Mouse (Mus musculus) limb, embryonic 13.5 days (tissue): ENCODE measurements around the gene Gmeb1. TPM values are rescaled to one million over a fixed set of nuclear protein-coding genes. Genes with fewer than 3 reads are reported as not detected.

Experiments
- ATAC-seq: fragments of 200-750 bp; cut with Nextera tagmentation; 2 replicates; pipeline ENCODE4 v1.8.0; 2017; ENCODE audit warnings: low read depth, moderate number of reproducible peaks, moderate TSS enrichment; ENCODE audit not compliant: low FRiP score
- H3K27ac ChIP-seq: fragments of 300-500 bp; sonication (generic); 2 replicates; pipeline ENCODE4 v1.5.1; 2015; ENCODE audit warnings: inconsistent platforms, mild to moderate bottlenecking, moderate library complexity
- H3K27me3 ChIP-seq: fragments of 300-500 bp; sonication (generic); 2 replicates; pipeline ENCODE4 v1.6.1; 2015; ENCODE audit warnings: mild to moderate bottlenecking, inconsistent platforms
- H3K36me3 ChIP-seq: fragments of 300-500 bp; sonication (generic); 2 replicates; pipeline ENCODE4 v1.6.1; 2015; ENCODE audit warnings: inconsistent platforms, mild to moderate bottlenecking, moderate library complexity
- H3K4me1 ChIP-seq: fragments of 300-500 bp; sonication (generic); 2 replicates; pipeline ENCODE4 v1.6.1; 2015; ENCODE audit warnings: inconsistent platforms
- H3K4me2 ChIP-seq: fragments of 300-500 bp; sonication (generic); replicated peaks from 2 replicates; pipeline ENCODE4 v1.6.1; 2015; ENCODE audit warnings: inconsistent platforms, mild to moderate bottlenecking, moderate library complexity
- H3K4me3 ChIP-seq: fragments of 300-500 bp; sonication (generic); 2 replicates; pipeline ENCODE4 v1.5.1; 2015; ENCODE audit warnings: moderate library complexity, mild to moderate bottlenecking, inconsistent platforms
- H3K9ac ChIP-seq: fragments of 300-500 bp; sonication (generic); 2 replicates; pipeline ENCODE4 v1.6.1; 2015; ENCODE audit warnings: mild to moderate bottlenecking, inconsistent platforms
- H3K9me3 ChIP-seq: fragments of 300-500 bp; sonication (generic); 2 replicates; pipeline ENCODE4 v1.6.1; 2016; ENCODE audit warnings: inconsistent platforms
- WGBS: fragments of 180-500 bp; shearing (Covaris S2); methylation state at CpG from one replicate; pipeline ENCODE4 v1.1.7; 2015; 5-methylcytosine and 5-hydroxymethylcytosine counted together
- polyA plus RNA-seq: library from polyadenylated mRNA; unstranded; fragments of >200 nt; fragmentation: Nextera tagmentation; extraction: Ambion mirVana; gene quantifications from 2 replicates; pipeline ENCODE4 v1.2.1, GENCODE M21; 2015

The Gmeb1 gene
- polyA plus RNA-seq, 1 experiment from 2014 or later, result 42.1 TPM

GRCm38 (mm10) chr4:132211091-132211942, 50.1 kb downstream of the Gmeb1 start:
- Histone ChIP-seq H3K4me2 (peak overlapping the region; percentile 93), H3K27me3 (no peaks in the 10 kb centered on the region), H3K4me3 (peak overlapping the region; percentile 72), H3K27ac (peak overlapping the region; percentile 94), H3K9ac (peak overlapping the region; percentile 99), H3K4me1 (peaks cover 26% of the 10 kb centered on the region), H3K9me3 (no peaks in the 10 kb centered on the region), H3K36me3 (peaks cover 30% of the 10 kb centered on the region)
- peak; percentile 77 for ATAC-seq
- WGBS, result under 1% methylated on average over 85 of the region's 89 CpGs

DNA sequence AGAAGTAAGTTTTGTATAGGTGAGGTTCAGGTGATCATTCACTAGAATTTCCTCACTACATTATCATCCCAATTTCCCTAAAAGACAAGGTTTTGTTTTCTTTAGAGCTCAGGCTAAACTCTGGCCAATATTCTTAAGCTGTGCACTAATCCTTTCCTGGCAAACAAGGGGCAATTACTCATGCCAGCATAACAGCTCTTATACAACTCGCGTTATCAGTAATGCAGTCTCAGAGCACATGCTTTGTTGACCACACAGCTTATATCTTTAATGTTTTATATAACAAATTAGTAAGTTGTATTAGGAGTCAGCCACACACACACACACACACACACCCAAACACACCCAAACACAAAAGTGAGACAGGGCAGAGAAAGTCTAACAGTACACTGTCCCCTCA, 51.1 kb downstream of the Gmeb1 start:
- ATAC-seq, result no peak
- no peaks in the 10 kb centered on the region for H3K27me3 ChIP-seq
- no peaks in the 10 kb centered on the region for H3K9me3 ChIP-seq
- no peak overlapping the region for H3K27ac ChIP-seq
- H3K4me3 ChIP-seq, result peak overlapping the region; percentile 72
- peak overlapping the region; percentile 93 for H3K4me2 ChIP-seq
- WGBS, result 57% methylated on average over 2 of the region's 2 CpGs
- peaks cover 39% of the 10 kb centered on the region for H3K36me3 ChIP-seq
- peak overlapping the region; percentile 99 for H3K9ac ChIP-seq
- H3K4me1 ChIP-seq, result peaks cover 26% of the 10 kb centered on the region

DNA sequence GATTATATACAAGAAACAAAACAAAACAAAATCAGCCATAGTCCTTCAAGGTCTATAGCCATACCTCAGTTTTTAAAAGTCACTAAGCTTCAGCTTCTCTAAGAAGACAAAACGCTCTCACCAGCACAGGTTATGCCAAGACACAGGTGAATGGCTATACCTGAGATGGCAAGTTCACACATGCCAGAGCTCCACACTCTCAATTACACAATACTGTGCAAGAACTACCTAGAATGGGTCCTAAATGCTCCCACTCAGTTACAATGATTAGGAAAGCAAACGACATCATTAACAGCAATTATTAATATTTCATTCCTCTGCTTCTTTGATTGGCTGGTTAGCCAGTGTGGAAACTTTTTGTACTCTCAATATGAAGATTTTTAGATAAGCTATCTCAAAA, 52.1 kb downstream of the Gmeb1 start:
- Histone ChIP-seq H3K36me3 (peaks cover 50% of the 10 kb centered on the region), H3K9ac (no peak overlapping the region), H3K27me3 (no peaks in the 10 kb centered on the region), H3K4me3 (peak overlapping the region; percentile 2; the same call in 1 of the 2 replicates), H3K4me2 (peak overlapping the region; percentile 3; the same call in 1 of the 2 replicates), H3K27ac (no peak overlapping the region), H3K4me1 (peaks cover 26% of the 10 kb centered on the region), H3K9me3 (no peaks in the 10 kb centered on the region)
- WGBS, result 87% methylated on average over 2 of the region's 2 CpGs
- no peak for ATAC-seq

- Histone ChIP-seq H3K9me3 (no peaks in the 10 kb centered on the region), H3K36me3 (peaks cover 70% of the 10 kb centered on the region), H3K27me3 (no peaks in the 10 kb centered on the region), H3K4me3 (no peak overlapping the region), H3K9ac (no peak overlapping the region), H3K4me2 (no peak overlapping the region), H3K4me1 (peaks cover 26% of the 10 kb centered on the region), H3K27ac (no peak overlapping the region)
- ATAC-seq, result no peak
- WGBS, result 90% methylated on average over 4 of the region's 4 CpGs
Measured at GRCm38 (mm10) chr4:132207280-132207679, 54.1 kb downstream of the Gmeb1 start.

GRCm38 (mm10) chr4:132198771-132199170, 62.6 kb downstream of the Gmeb1 start:
- no peak overlapping the region for H3K9ac ChIP-seq
- H3K4me2 ChIP-seq, result no peak overlapping the region
- H3K27me3 ChIP-seq, result no peaks in the 10 kb centered on the region
- ATAC-seq, result no peak
- no peaks in the 10 kb centered on the region for H3K9me3 ChIP-seq
- no peak overlapping the region for H3K4me3 ChIP-seq
- H3K36me3 ChIP-seq, result peaks cover 77% of the 10 kb centered on the region
- H3K27ac ChIP-seq, result no peak overlapping the region
- peaks cover 30% of the 10 kb centered on the region for H3K4me1 ChIP-seq

DNA sequence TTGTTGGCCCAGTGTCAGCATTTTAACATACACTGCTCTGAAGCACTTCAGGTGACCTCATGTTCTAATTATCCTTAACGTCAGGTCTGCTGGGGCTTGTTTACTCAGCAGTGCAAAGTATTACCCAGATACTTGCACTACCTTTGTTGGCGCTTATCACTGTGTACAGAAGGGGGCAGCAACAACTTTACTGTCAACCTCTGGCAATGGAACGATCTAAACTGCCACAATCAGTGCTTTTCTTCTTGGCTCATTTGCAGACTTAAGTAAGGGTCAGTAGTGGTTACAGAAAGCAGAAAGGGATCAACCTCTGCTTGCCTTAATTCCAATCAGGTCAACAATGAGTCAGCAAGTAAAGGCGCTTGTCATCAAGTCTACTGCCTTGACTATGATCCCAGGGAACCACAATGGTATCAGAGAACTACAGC, 63.1 kb downstream of the Gmeb1 start:
- no peak overlapping the region for H3K4me2 ChIP-seq
- H3K9ac ChIP-seq, result no peak overlapping the region
- no peak overlapping the region for H3K27ac ChIP-seq
- no peaks in the 10 kb centered on the region for H3K27me3 ChIP-seq
- no peaks in the 10 kb centered on the region for H3K9me3 ChIP-seq
- peaks cover 76% of the 10 kb centered on the region for H3K36me3 ChIP-seq
- no peak for ATAC-seq
- H3K4me1 ChIP-seq, result peaks cover 31% of the 10 kb centered on the region
- WGBS, result 58% methylated on average over 4 of the region's 4 CpGs
- H3K4me3 ChIP-seq, result no peak overlapping the region

DNA sequence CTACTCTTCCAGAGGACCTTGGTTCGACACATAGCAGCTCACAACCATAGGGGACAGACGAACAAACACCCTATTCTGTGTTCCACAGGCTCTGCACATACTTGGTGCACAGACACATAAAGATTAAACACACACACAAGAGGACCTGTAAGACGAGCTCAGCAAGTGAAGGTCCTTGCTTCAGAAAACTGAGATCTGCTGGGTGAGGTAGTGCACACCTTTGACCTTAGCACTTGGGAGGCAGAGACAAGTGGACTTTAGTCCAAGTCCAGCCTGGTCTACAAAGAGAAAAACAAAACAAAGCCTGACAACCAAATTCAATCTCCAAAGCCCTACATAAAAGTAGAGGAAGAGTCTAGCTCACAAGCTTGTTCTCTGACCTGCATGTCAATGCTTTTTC, 66.4 kb downstream of the Gmeb1 start:
- H3K27ac ChIP-seq, result no peak overlapping the region
- ATAC-seq, result no peak
- H3K9ac ChIP-seq, result no peak overlapping the region
- no peaks in the 10 kb centered on the region for H3K9me3 ChIP-seq
- 85% methylated on average over 3 of the region's 3 CpGs for WGBS
- peaks cover 25% of the 10 kb centered on the region for H3K4me1 ChIP-seq
- no peak overlapping the region for H3K4me3 ChIP-seq
- no peaks in the 10 kb centered on the region for H3K27me3 ChIP-seq
- H3K4me2 ChIP-seq, result no peak overlapping the region
- peaks cover 61% of the 10 kb centered on the region for H3K36me3 ChIP-seq

- ATAC-seq, result no peak
- Histone ChIP-seq H3K27me3 (no peaks in the 10 kb centered on the region), H3K9ac (no peak overlapping the region), H3K4me1 (peaks cover 20% of the 10 kb centered on the region), H3K4me3 (no peak overlapping the region), H3K36me3 (peaks cover 58% of the 10 kb centered on the region), H3K4me2 (no peak overlapping the region), H3K9me3 (no peaks in the 10 kb centered on the region), H3K27ac (no peak overlapping the region)
- WGBS, result 88% methylated on average over 6 of the region's 6 CpGs
Measured at GRCm38 (mm10) chr4:132194373-132194772, 67.0 kb downstream of the Gmeb1 start.

DNA sequence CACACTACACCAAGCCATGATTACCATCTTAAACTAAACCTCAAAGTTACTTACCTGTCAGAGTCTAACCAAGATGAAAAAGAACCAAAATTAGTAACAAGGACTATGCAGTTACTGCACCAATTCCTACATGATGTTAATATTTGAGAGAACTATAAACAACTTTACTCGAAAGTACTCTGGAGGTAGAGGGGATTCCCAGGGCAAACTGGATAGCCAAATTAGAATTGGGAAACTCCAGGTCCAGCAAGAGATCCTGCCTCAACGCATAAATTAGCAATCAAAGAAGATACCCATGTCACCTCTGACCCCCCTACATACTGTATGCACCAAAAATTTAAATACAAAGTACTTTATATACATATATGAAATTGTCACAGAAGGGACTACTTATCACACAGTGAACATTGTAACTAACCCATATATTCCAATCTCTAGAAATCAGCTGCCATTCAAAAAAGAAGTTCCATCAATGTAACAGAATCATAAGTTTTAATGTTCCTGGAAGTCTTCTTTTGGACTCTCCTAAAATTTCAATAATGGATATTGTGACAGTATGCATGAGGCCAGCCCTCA, 73.5 kb downstream of the Gmeb1 start:
- Histone ChIP-seq H3K4me1 (no peaks in the 10 kb centered on the region), H3K4me3 (no peak overlapping the region), H3K9ac (no peak overlapping the region), H3K4me2 (no peak overlapping the region), H3K9me3 (no peaks in the 10 kb centered on the region), H3K27me3 (no peaks in the 10 kb centered on the region), H3K27ac (no peak overlapping the region), H3K36me3 (peaks cover 65% of the 10 kb centered on the region)
- 93% methylated on average over 2 of the region's 2 CpGs for WGBS
- no peak for ATAC-seq

DNA sequence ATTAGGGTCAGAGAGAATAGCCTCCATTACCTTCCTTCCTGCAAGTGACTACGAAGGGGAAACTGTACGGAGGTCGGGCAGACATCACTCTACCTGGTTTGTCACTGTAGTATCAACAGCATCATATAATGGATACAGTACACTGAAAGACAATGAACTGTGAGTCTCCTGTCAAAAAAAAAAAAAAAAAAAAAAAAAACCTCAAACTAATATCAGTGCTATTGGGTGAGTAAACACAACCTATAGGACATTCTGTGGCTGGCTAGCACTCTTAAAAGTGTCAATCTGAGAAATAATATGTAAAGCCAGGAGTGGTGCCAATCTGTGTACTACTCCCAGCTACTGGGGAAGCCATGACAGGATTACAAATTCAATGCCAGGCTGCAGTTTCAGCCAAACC, 78.2 kb downstream of the Gmeb1 start:
- Histone ChIP-seq H3K27ac (no peak overlapping the region), H3K4me2 (no peak overlapping the region), H3K4me1 (no peaks in the 10 kb centered on the region), H3K9ac (no peak overlapping the region), H3K36me3 (peaks cover 57% of the 10 kb centered on the region), H3K27me3 (no peaks in the 10 kb centered on the region), H3K4me3 (no peak overlapping the region), H3K9me3 (no peaks in the 10 kb centered on the region)
- no peak for ATAC-seq
- 84% methylated on average over 3 of the region's 3 CpGs for WGBS

DNA sequence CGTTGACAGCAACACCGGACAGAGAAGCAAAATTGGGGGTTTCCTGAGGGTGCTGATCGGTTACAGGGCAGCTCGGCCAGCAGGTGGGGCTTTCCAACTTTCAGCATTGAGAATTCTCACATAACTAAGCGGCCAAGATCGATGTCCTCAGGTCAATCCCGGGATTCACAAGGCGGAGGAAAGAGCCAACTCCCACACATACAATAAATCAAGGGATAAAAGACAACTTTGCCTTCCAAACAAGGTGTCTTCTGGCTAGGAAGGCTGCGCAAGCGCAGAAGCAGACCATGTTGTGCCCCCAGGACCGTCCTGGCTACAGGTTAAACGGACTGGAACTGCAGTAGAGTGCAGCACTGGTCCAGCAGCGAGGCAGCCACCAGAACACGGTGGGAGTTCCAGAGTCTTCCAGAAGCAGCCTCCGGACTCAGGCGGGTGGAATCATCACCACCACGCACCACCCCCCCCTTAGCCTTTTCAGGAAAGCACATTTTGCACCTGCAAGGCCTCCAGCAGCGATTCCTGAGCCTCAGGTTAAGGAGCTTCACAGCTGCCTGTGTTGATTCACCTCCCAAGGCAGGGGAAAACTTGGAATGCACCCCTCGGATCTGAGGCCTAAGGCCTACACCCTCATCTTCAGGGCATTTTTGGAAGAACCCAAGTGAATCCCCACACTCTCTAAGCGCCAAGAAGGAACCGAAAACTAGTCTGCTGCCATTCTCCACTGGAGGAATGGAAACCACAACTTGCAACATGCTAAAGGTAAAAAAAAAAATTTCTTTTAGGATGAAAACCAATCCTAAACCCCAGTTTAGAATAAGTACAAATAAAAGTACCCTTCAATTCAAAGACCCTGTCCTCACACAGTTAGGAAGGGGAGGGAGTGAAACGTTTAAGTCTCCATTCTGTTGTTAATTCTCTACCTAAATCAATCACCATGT, 79.4 kb downstream of the Gmeb1 start:
- Histone ChIP-seq H3K27ac (no peak overlapping the region), H3K36me3 (peaks cover 48% of the 10 kb centered on the region), H3K4me3 (no peak overlapping the region), H3K4me2 (no peak overlapping the region), H3K4me1 (no peaks in the 10 kb centered on the region), H3K27me3 (no peaks in the 10 kb centered on the region), H3K9ac (no peak overlapping the region), H3K9me3 (no peaks in the 10 kb centered on the region)
- no peak for ATAC-seq
- 65% methylated on average over 22 of the region's 22 CpGs for WGBS

GRCm38 (mm10) chr4:132180710-132181109, 80.7 kb downstream of the Gmeb1 start:
- 72% methylated on average over 9 of the region's 9 CpGs for WGBS
- H3K9me3 ChIP-seq, result no peaks in the 10 kb centered on the region
- H3K36me3 ChIP-seq, result peaks cover 42% of the 10 kb centered on the region
- H3K27ac ChIP-seq, result no peak overlapping the region
- H3K4me1 ChIP-seq, result no peaks in the 10 kb centered on the region
- no peak overlapping the region for H3K4me2 ChIP-seq
- no peak for ATAC-seq
- H3K9ac ChIP-seq, result no peak overlapping the region
- no peaks in the 10 kb centered on the region for H3K27me3 ChIP-seq
- H3K4me3 ChIP-seq, result no peak overlapping the region
